Mouse (Mus musculus) bone marrow, adult 2 months (tissue): ENCODE data around the gene Pnpla6. TPM values are rescaled to one million over a fixed set of nuclear protein-coding genes. Genes with fewer than 3 reads are reported as not detected.
A peak's percentile ranks its signal among the peaks of the same experiment; 100 is the strongest.

Experiments
- H3K27ac ChIP-seq: fragments of 200-500 bp; 2 replicates; pipeline ENCODE4 v1.5.1; 2012; ENCODE audit warnings: low read depth, mild to moderate bottlenecking, control low read depth, inconsistent platforms, low read length; ENCODE audit not compliant: control insufficient read depth, poor library complexity, insufficient read depth
- H3K4me1 ChIP-seq: fragments of 200-500 bp; 2 replicates; pipeline ENCODE4 v1.6.1; 2011; ENCODE audit warnings: low read length; ENCODE audit not compliant: control insufficient read depth, insufficient read depth
- H3K4me3 ChIP-seq: fragments of 200-500 bp; replicated peaks from 2 replicates; pipeline ENCODE3; 2011; ENCODE audit warnings: mild to moderate bottlenecking, low read depth, low read length, control low read depth; ENCODE audit not compliant: control insufficient read depth
- CTCF ChIP-seq: fragments of 200-500 bp; IDR thresholded peaks from 2 replicates; pipeline ENCODE4 v1.5.1; 2011; ENCODE audit warnings: low read length, control low read depth; ENCODE audit not compliant: control insufficient read depth, insufficient read depth
- POLR2A ChIP-seq: fragments of 200-500 bp; IDR thresholded peaks from 2 replicates; pipeline ENCODE4 v1.6.1; 2011; ENCODE audit warnings: low read depth, mild to moderate bottlenecking, control low read depth, low read length, borderline replicate concordance; ENCODE audit not compliant: control insufficient read depth
- WGBS: fragments of 180-500 bp; shearing (Covaris S2); methylation state at CpG from one replicate; pipeline ENCODE4 v1.1.7; 2018; 5-methylcytosine and 5-hydroxymethylcytosine counted together
- polyA plus RNA-seq: library from polyadenylated mRNA; stranded (reverse); fragments of >200 nt; gene quantifications from 2 replicates; pipeline ENCODE4 v1.2.4, GENCODE M21; 2011; ENCODE audit warnings: low replicate concordance; ENCODE audit not compliant: missing spikeins, insufficient read depth, insufficient read length

The Pnpla6 gene
- 36.3 and 52.7 TPM in 2 replicates for polyA plus RNA-seq

- peak within 1 kb of the TSS; percentile 44 for H3K27ac ChIP-seq
- WGBS = under 1% methylated on average over 25 of the region's 25 CpGs
- no peaks in the 10 kb centered on the region; the same call in 1 of the 2 replicates for H3K4me1 ChIP-seq
- TF ChIP-seq POLR2A = peak; percentile 82; the same call in 1 of the 2 replicates
- no peak for TF ChIP-seq CTCF
- peak within 1 kb of the TSS; percentile 80 for H3K4me3 ChIP-seq
Measured at GRCm38 (mm10) chr8:3515260-3515671, at the start of gene Pnpla6. Gene Pnpla6, plus strand, starts transcription at chr8:3515384.

- peak within 1 kb of the TSS; percentile 92 for H3K4me3 ChIP-seq
- TF ChIP-seq CTCF = no peak
- TF ChIP-seq POLR2A = peak; percentile 58; the same call in 1 of the 2 replicates
- 7% methylated on average over 32 of the region's 32 CpGs for WGBS
- no peak within 1 kb of the TSS for H3K27ac ChIP-seq
- H3K4me1 ChIP-seq = no peaks in the 10 kb centered on the region; the same call in 1 of the 2 replicates
Measured at GRCm38 (mm10) chr8:3467006-3467885, 47.9 kb upstream of the Pnpla6 start, which contains the start of gene Pex11g. Gene Pex11g, minus strand, starts transcription at chr8:3467680.

GRCm38 (mm10) chr8:3467886-3468545, 47.2 kb upstream of the Pnpla6 start:
- WGBS = 46% methylated on average over 9 of the region's 9 CpGs
- Histone ChIP-seq H3K4me1 (no peaks in the 10 kb centered on the region; the same call in 1 of the 2 replicates), H3K4me3 (peak overlapping the region; percentile 92), H3K27ac (no peak overlapping the region)
- TF ChIP-seq POLR2A (no peak), CTCF (no peak)

- TF ChIP-seq POLR2A = no peak
- no peak for TF ChIP-seq CTCF
- no peaks in the 10 kb centered on the region; the same call in 1 of the 2 replicates for H3K4me1 ChIP-seq
- WGBS = 71% methylated on average over 1 of the region's 1 CpGs
- H3K4me3 ChIP-seq = no peak overlapping the region
- no peak overlapping the region for H3K27ac ChIP-seq
Measured at GRCm38 (mm10) chr8:3468838-3469237, 46.3 kb upstream of the Pnpla6 start.

GRCm38 (mm10) chr8:3470562-3470961, 44.6 kb upstream of the Pnpla6 start, which contains the start of gene Tex45:
Gene Tex45, plus strand, starts transcription at chr8:3470862.
- H3K4me3 ChIP-seq = no peak within 1 kb of the TSS
- TF ChIP-seq POLR2A (no peak), CTCF (no peak)
- H3K27ac ChIP-seq = no peak within 1 kb of the TSS
- H3K4me1 ChIP-seq = no peaks in the 10 kb centered on the region; the same call in 1 of the 2 replicates

GRCm38 (mm10) chr8:3475715-3476429, 39.3 kb upstream of the Pnpla6 start:
- no peak overlapping the region for H3K27ac ChIP-seq
- TF ChIP-seq CTCF (no peak), POLR2A (peak; percentile 21; the same call in 1 of the 2 replicates)
- no peak overlapping the region for H3K4me3 ChIP-seq
- WGBS = 34% methylated on average over 37 of the region's 37 CpGs
- no peaks in the 10 kb centered on the region; the same call in 1 of the 2 replicates for H3K4me1 ChIP-seq

GRCm38 (mm10) chr8:3480221-3480785, 34.9 kb upstream of the Pnpla6 start:
- H3K27ac ChIP-seq = no peak overlapping the region
- H3K4me3 ChIP-seq = no peak overlapping the region
- 74% methylated on average over 4 of the region's 4 CpGs for WGBS
- no peak for TF ChIP-seq POLR2A
- TF ChIP-seq CTCF = no peak
- H3K4me1 ChIP-seq = peaks cover 2% of the 10 kb centered on the region; the same call in 1 of the 2 replicates
